Comparison of ENCODE assay signal across 8 mouse cellular contexts in genomic region chr7:99979546-99980131, GRCm38 (mm10). TPM values are rescaled to one million over a fixed set of nuclear protein-coding genes. Genes with fewer than 3 reads are reported as not detected.
DNase-seq lines count a peak whose midpoint lies in the region; ATAC-seq lines count a peak whose summit lies in the region.

No protein-coding gene starts in this region.

- WGBS in embryonic facial prominence, embryonic 14.5 days: under 1% methylated on average over 30 of the region's 51 CpGs
- under 1% methylated on average over 50 of the region's 51 CpGs for whole genome bisulfite sequencing in heart, embryonic 16.5 days
- WGBS in stomach, embryonic 14.5 days: under 1% methylated on average over 51 of the region's 51 CpGs

- no peaks in the 10 kb centered on the region for H3K9me3 ChIP-seq in embryonic facial prominence, embryonic 14.5 days (ENCODE audit: control insufficient read depth, low read length)
- no peaks in the 10 kb centered on the region for H3K9me3 ChIP-seq in heart, embryonic 16.5 days (replicated peaks; ENCODE audit: control insufficient read depth, low read length)
- H3K9me3 ChIP-seq in stomach, embryonic 14.5 days (ENCODE audit: control insufficient read depth, low read depth, low read length): no peaks in the 10 kb centered on the region

- no peaks in the 10 kb centered on the region for H3K36me3 ChIP-seq in embryonic facial prominence, embryonic 14.5 days (ENCODE audit: control insufficient read depth, insufficient read depth, low read length)
- no peaks in the 10 kb centered on the region for H3K36me3 ChIP-seq in heart, embryonic 16.5 days (ENCODE audit: control insufficient read depth, insufficient read depth)
- no peaks in the 10 kb centered on the region for H3K36me3 ChIP-seq in stomach, embryonic 14.5 days (ENCODE audit: control insufficient read depth, insufficient read depth, low read length)

- no peak for DNase-seq in frontal cortex, postnatal 25 days (ENCODE audit: low spot score in 2 of 2)
- peak; percentile 42 for DNase-seq in adrenal gland, adult 8-10 months
- peak; percentile 56 for DNase-seq in embryonic facial prominence, embryonic 14.5 days (ENCODE audit: low spot score)
- DNase-seq in kidney, postnatal 14 days: peak; percentile 65
- DNase-seq in mesoderm, embryonic 11.5 days (ENCODE audit: low read depth, low spot score): peak; percentile 61

- peak overlapping the region; percentile 99 for H3K9ac ChIP-seq in embryonic facial prominence, embryonic 14.5 days (ENCODE audit: low read depth, low read length)
- H3K9ac ChIP-seq in heart, embryonic 16.5 days (ENCODE audit: low read length): peak overlapping the region; percentile 99
- peak overlapping the region; percentile 92 for H3K9ac ChIP-seq in stomach, embryonic 14.5 days (replicated peaks; ENCODE audit: low read depth, low read length)

- peak overlapping the region; percentile 96 for H3K4me3 ChIP-seq in embryonic facial prominence, embryonic 14.5 days (ENCODE audit: low read depth, low read length)
- peak overlapping the region; percentile 98 for H3K4me3 ChIP-seq in heart, embryonic 16.5 days (ENCODE audit: low read length)
- H3K4me3 ChIP-seq in stomach, embryonic 14.5 days (ENCODE audit: low read depth, low read length): peak overlapping the region; percentile 98

- peaks cover 11% of the 10 kb centered on the region for H3K4me1 ChIP-seq in embryonic facial prominence, embryonic 14.5 days (ENCODE audit: control insufficient read depth, insufficient read depth, low read length)
- peaks cover 11% of the 10 kb centered on the region for H3K4me1 ChIP-seq in heart, embryonic 16.5 days (ENCODE audit: control insufficient read depth, insufficient read depth, low read length)
- peaks cover 12% of the 10 kb centered on the region; the same call in 1 of the 2 replicates for H3K4me1 ChIP-seq in stomach, embryonic 14.5 days (ENCODE audit: control insufficient read depth, insufficient read depth, low read length)

- ATAC-seq in frontal cortex, adult (ENCODE audit: low TSS enrichment): peak; percentile 25; the same call in 1 of the 2 replicates
- ATAC-seq in embryonic facial prominence, embryonic 14.5 days (ENCODE audit: low read depth): peak; percentile 74
- ATAC-seq in heart, embryonic 16.5 days (replicated peaks; ENCODE audit: extremely low read depth, insufficient read depth, low FRiP score): peak; percentile 53
- peak; percentile 34 for ATAC-seq in stomach, embryonic 14.5 days (ENCODE audit: insufficient number of reproducible peaks, insufficient read depth, low FRiP score, low read depth)

- H3K27ac ChIP-seq in embryonic facial prominence, embryonic 14.5 days (replicated peaks; ENCODE audit: low read depth, low read length): peak overlapping the region; percentile 97
- H3K27ac ChIP-seq in heart, embryonic 16.5 days (ENCODE audit: low read length): peak overlapping the region; percentile 96
- peak overlapping the region; percentile 92 for H3K27ac ChIP-seq in stomach, embryonic 14.5 days (ENCODE audit: low read length)

- no peaks in the 10 kb centered on the region for H3K27me3 ChIP-seq in embryonic facial prominence, embryonic 14.5 days (replicated peaks; ENCODE audit: control insufficient read depth, insufficient read depth, low read length)
- H3K27me3 ChIP-seq in heart, embryonic 16.5 days (ENCODE audit: control insufficient read depth, insufficient read depth, low read length): no peaks in the 10 kb centered on the region
- H3K27me3 ChIP-seq in stomach, embryonic 14.5 days (ENCODE audit: control insufficient read depth, insufficient read depth, low read length): no peaks in the 10 kb centered on the region

- peak overlapping the region; percentile 70 for H3K4me2 ChIP-seq in embryonic facial prominence, embryonic 14.5 days (ENCODE audit: low read depth, low read length)
- peak overlapping the region; percentile 84 for H3K4me2 ChIP-seq in heart, embryonic 16.5 days (ENCODE audit: low read depth, low read length)
- H3K4me2 ChIP-seq in stomach, embryonic 14.5 days (replicated peaks; ENCODE audit: low read depth, low read length): peak overlapping the region; percentile 69

RNA-seq across cellular contexts. Expression of gene Rnf169, which starts 0.6 kb away (rescaled TPM):
- 10 to 100 TPM; 17.0 to 25.7 (median 19.9) TPM for total RNA-seq in adrenal gland, adult 8-10 months (2022)
- polyA plus RNA-seq in embryonic facial prominence, embryonic 14.5 days (2014; fragmentation: Nextera tagmentation; extraction: Ambion mirVana): 5.9 and 6.4 TPM in 2 replicates
- polyA plus RNA-seq in heart, embryonic 16.5 days (2015; fragmentation: Nextera tagmentation; extraction: Ambion mirVana): 2.9 and 3.0 TPM in 2 replicates
- 8.9 and 9.9 TPM in 2 replicates for polyA plus RNA-seq in stomach, embryonic 14.5 days (2014; fragmentation: Nextera tagmentation; extraction: Ambion mirVana)

RNA-seq across cellular contexts. Expression of gene Chrdl2, which starts 26.3 kb away (rescaled TPM):
- not detected for total RNA-seq in adrenal gland, adult 8-10 months (2022)
- 1.9 and 2.0 TPM in 2 replicates for polyA plus RNA-seq in embryonic facial prominence, embryonic 14.5 days (2014; fragmentation: Nextera tagmentation; extraction: Ambion mirVana)
- polyA plus RNA-seq in heart, embryonic 16.5 days (2015; fragmentation: Nextera tagmentation; extraction: Ambion mirVana): 0.15 TPM in 1 of 2 replicates, not detected in the other
- 1.0 and 1.4 TPM in 2 replicates for polyA plus RNA-seq in stomach, embryonic 14.5 days (2014; fragmentation: Nextera tagmentation; extraction: Ambion mirVana)

Comparison
In these comparisons a context has a peak if more than half of its experiments do, and no peak if none do; other contexts are left out.
1. DNase-seq: peak in adrenal gland, adult 8-10 months (single experiment), embryonic facial prominence, embryonic 14.5 days (single experiment), kidney, postnatal 14 days (single experiment) and mesoderm, embryonic 11.5 days (single experiment); none in frontal cortex, postnatal 25 days (0 of 2).
2. Peak in every context shown above with its lines, with median percentiles within 50 percentile points of each other: ATAC-seq, H3K27ac ChIP-seq, H3K4me2 ChIP-seq, H3K4me3 ChIP-seq and H3K9ac ChIP-seq.